Mouse (Mus musculus): ENCODE results near the gene Arel1. TPM values are rescaled to one million over a fixed set of nuclear protein-coding genes. Genes with fewer than 3 reads are reported as not detected.
A peak's percentile ranks its signal among the peaks of the same experiment; 100 is the strongest.

The Arel1 gene
- polyA plus RNA-seq, 1 experiment from 2014 or later, result 9.3 TPM

- no peak overlapping the region for H3K4me2 ChIP-seq (replicated peaks)
- H3K4me3 ChIP-seq (replicated peaks), result no peak overlapping the region
- no peak for ATAC-seq
- WGBS, result 49% methylated on average over 15 of the region's 15 CpGs
- H3K9me3 ChIP-seq, result no peaks in the 10 kb centered on the region
- no peaks in the 10 kb centered on the region for H3K27me3 ChIP-seq (replicated peaks)
- H3K4me1 ChIP-seq (replicated peaks), result 0 out of 2 replicates have a peak, but pooled peaks cover 4% of the 10 kb centered on the region
- no peak overlapping the region for H3K9ac ChIP-seq
- H3K36me3 ChIP-seq, result no peaks in the 10 kb centered on the region
- H3K27ac ChIP-seq, result no peak overlapping the region
Measured at GRCm38 (mm10) chr12:84890289-84890688, 80.4 kb downstream of the Arel1 start.

GRCm38 (mm10) chr12:84885107-84885876, 85.4 kb downstream of the Arel1 start:
- no peak overlapping the region for H3K27ac ChIP-seq
- no peaks in the 10 kb centered on the region for H3K9me3 ChIP-seq
- WGBS, result 59% methylated on average over 11 of the region's 11 CpGs
- ATAC-seq, result no peak
- H3K27me3 ChIP-seq (replicated peaks), result peaks cover 12% of the 10 kb centered on the region; the same call in 1 of the 2 replicates
- no peaks in the 10 kb centered on the region for H3K36me3 ChIP-seq
- H3K9ac ChIP-seq, result no peak overlapping the region
- H3K4me2 ChIP-seq (replicated peaks), result no peak overlapping the region
- H3K4me3 ChIP-seq (replicated peaks), result no peak overlapping the region
- no peaks in the 10 kb centered on the region for H3K4me1 ChIP-seq (replicated peaks)

GRCm38 (mm10) chr12:84884423-84885076, 86.2 kb downstream of the Arel1 start:
- H3K4me1 ChIP-seq (replicated peaks), result no peaks in the 10 kb centered on the region
- WGBS, result 75% methylated on average over 7 of the region's 7 CpGs
- H3K4me2 ChIP-seq (replicated peaks), result no peak overlapping the region

GRCm38 (mm10) chr12:84882796-84883195, 87.9 kb downstream of the Arel1 start:
- no peaks in the 10 kb centered on the region for H3K36me3 ChIP-seq
- H3K27ac ChIP-seq, result no peak overlapping the region
- H3K27me3 ChIP-seq (replicated peaks), result peaks cover 18% of the 10 kb centered on the region
- ATAC-seq, result no peak
- H3K9ac ChIP-seq, result no peak overlapping the region
- H3K4me2 ChIP-seq (replicated peaks), result no peak overlapping the region
- no peaks in the 10 kb centered on the region for H3K9me3 ChIP-seq
- H3K4me3 ChIP-seq (replicated peaks), result no peak overlapping the region
- H3K4me1 ChIP-seq (replicated peaks), result no peaks in the 10 kb centered on the region
- 86% methylated on average over 4 of the region's 4 CpGs for WGBS

More at GRCm38 (mm10) chr12:84884423-84885076, 86.2 kb downstream of the Arel1 start:
- no peak overlapping the region for H3K27ac ChIP-seq
- no peak overlapping the region for H3K4me3 ChIP-seq (replicated peaks)
- no peak for ATAC-seq
- no peaks in the 10 kb centered on the region for H3K36me3 ChIP-seq
- H3K9ac ChIP-seq, result no peak overlapping the region
- H3K9me3 ChIP-seq, result no peaks in the 10 kb centered on the region
- H3K27me3 ChIP-seq (replicated peaks), result peaks cover 12% of the 10 kb centered on the region; the same call in 1 of the 2 replicates

GRCm38 (mm10) chr12:84880091-84880490, 90.6 kb downstream of the Arel1 start:
- no peak overlapping the region for H3K4me3 ChIP-seq (replicated peaks)
- 52% methylated on average over 11 of the region's 11 CpGs for WGBS
- H3K36me3 ChIP-seq, result no peaks in the 10 kb centered on the region
- no peaks in the 10 kb centered on the region for H3K9me3 ChIP-seq
- H3K27ac ChIP-seq, result no peak overlapping the region
- H3K4me2 ChIP-seq (replicated peaks), result no peak overlapping the region
- peaks cover 17% of the 10 kb centered on the region for H3K4me1 ChIP-seq (replicated peaks)
- no peak for ATAC-seq
- no peak overlapping the region for H3K9ac ChIP-seq
- peaks cover 45% of the 10 kb centered on the region for H3K27me3 ChIP-seq (replicated peaks)

- peak within 1 kb of the TSS; percentile 32 for H3K4me3 ChIP-seq (replicated peaks)
- H3K27ac ChIP-seq, result no peak within 1 kb of the TSS
- peak within 1 kb of the TSS; percentile 73 for H3K4me2 ChIP-seq (replicated peaks)
- peaks cover 20% of the 10 kb centered on the region for H3K4me1 ChIP-seq (replicated peaks)
- no peaks in the 10 kb centered on the region for H3K36me3 ChIP-seq
- no peaks in the 10 kb centered on the region for H3K9me3 ChIP-seq
- H3K9ac ChIP-seq, result no peak within 1 kb of the TSS
- peak; percentile 78 for ATAC-seq
- peaks cover 52% of the 10 kb centered on the region for H3K27me3 ChIP-seq (replicated peaks)
- WGBS, result 3% methylated on average over 34 of the region's 34 CpGs
Measured at GRCm38 (mm10) chr12:84876481-84877121, 94.1 kb downstream of the Arel1 start, which contains the start of gene Ltbp2. Gene Ltbp2 (minus strand): TSS chr12:84876532.

GRCm38 (mm10) chr12:84875761-84876480, 94.8 kb downstream of the Arel1 start:
- H3K4me1 ChIP-seq (replicated peaks), result peaks cover 20% of the 10 kb centered on the region
- H3K27ac ChIP-seq, result no peak overlapping the region
- H3K4me3 ChIP-seq (replicated peaks), result peak overlapping the region; percentile 32
- whole genome bisulfite sequencing, result 1% methylated on average over 59 of the region's 59 CpGs
- no peak overlapping the region for H3K9ac ChIP-seq
- no peak for ATAC-seq
- peaks cover 48% of the 10 kb centered on the region for H3K27me3 ChIP-seq (replicated peaks)
- no peaks in the 10 kb centered on the region for H3K36me3 ChIP-seq
- no peaks in the 10 kb centered on the region for H3K9me3 ChIP-seq
- H3K4me2 ChIP-seq (replicated peaks), result peak overlapping the region; percentile 73

GRCm38 (mm10) chr12:84873434-84873833, 97.3 kb downstream of the Arel1 start:
- H3K27me3 ChIP-seq (replicated peaks), result peaks cover 46% of the 10 kb centered on the region
- H3K9me3 ChIP-seq, result no peaks in the 10 kb centered on the region
- H3K9ac ChIP-seq, result no peak overlapping the region
- no peak overlapping the region for H3K4me2 ChIP-seq (replicated peaks)
- H3K36me3 ChIP-seq, result no peaks in the 10 kb centered on the region
- no peak overlapping the region for H3K27ac ChIP-seq
- no peak for ATAC-seq
- peaks cover 20% of the 10 kb centered on the region for H3K4me1 ChIP-seq (replicated peaks)
- no peak overlapping the region for H3K4me3 ChIP-seq (replicated peaks)
- WGBS, result 0% methylated on average over 3 of the region's 3 CpGs

GRCm38 (mm10) chr12:84872310-84872709, 98.4 kb downstream of the Arel1 start:
- Histone ChIP-seq H3K4me1 (replicated peaks) (peaks cover 20% of the 10 kb centered on the region), H3K4me3 (replicated peaks) (no peak overlapping the region), H3K9me3 (no peaks in the 10 kb centered on the region), H3K27ac (no peak overlapping the region), H3K4me2 (replicated peaks) (no peak overlapping the region), H3K36me3 (no peaks in the 10 kb centered on the region), H3K27me3 (replicated peaks) (peaks cover 38% of the 10 kb centered on the region), H3K9ac (no peak overlapping the region)
- no peak for ATAC-seq
- WGBS, result 64% methylated on average over 2 of the region's 2 CpGs

Other genes with a start within 250 kb of the Arel1 start
- 76.7 and 77.9 TPM in 2 replicates for gene Npc2, start 197.7 kb downstream of the Arel1 start, polyA plus RNA-seq (2015; fragmentation: Nextera tagmentation; extraction: Ambion mirVana)
- 124 and 134 TPM in 2 replicates for gene Isca2, start 197.6 kb downstream of the Arel1 start, polyA plus RNA-seq (2015; fragmentation: Nextera tagmentation; extraction: Ambion mirVana)
- gene Ltbp2, start 94.4 kb downstream of the Arel1 start, polyA plus RNA-seq (2015; fragmentation: Nextera tagmentation; extraction: Ambion mirVana), result 0.75 and 1.6 TPM in 2 replicates
- gene Fcf1, start within 50 bp of the Arel1 start, polyA plus RNA-seq (2015; fragmentation: Nextera tagmentation; extraction: Ambion mirVana), result 134 and 141 TPM in 2 replicates
- 22.1 and 22.6 TPM in 2 replicates for gene Ylpm1, start 25.4 kb upstream of the Arel1 start, polyA plus RNA-seq (2015; fragmentation: Nextera tagmentation; extraction: Ambion mirVana)
- gene Prox2, start 139.9 kb upstream of the Arel1 start, polyA plus RNA-seq (2015; fragmentation: Nextera tagmentation; extraction: Ambion mirVana), result 1.9 and 2.1 TPM in 2 replicates
- gene Dlst, start 139.9 kb upstream of the Arel1 start, polyA plus RNA-seq (2015; fragmentation: Nextera tagmentation; extraction: Ambion mirVana), result 117 and 125 TPM in 2 replicates
- 2.4 and 2.6 TPM in 2 replicates for gene Rps6kl1, start 180.4 kb upstream of the Arel1 start, polyA plus RNA-seq (2015; fragmentation: Nextera tagmentation; extraction: Ambion mirVana)
- 15.6 and 15.8 TPM in 2 replicates for gene Pgf, start 206.9 kb upstream of the Arel1 start, polyA plus RNA-seq (2015; fragmentation: Nextera tagmentation; extraction: Ambion mirVana)
- 66.8 and 72.0 TPM in 2 replicates for gene Eif2b2, start 248.6 kb upstream of the Arel1 start, polyA plus RNA-seq (2015; fragmentation: Nextera tagmentation; extraction: Ambion mirVana)